Mouse (Mus musculus) pancreas, adult 10 weeks (tissue): ENCODE measurements around the gene Xlr4b. TPM values are rescaled to one million over a fixed set of nuclear protein-coding genes. Genes with fewer than 3 reads are reported as not detected.

Source experiments
- polyA plus RNA-seq: library from polyadenylated mRNA; stranded (reverse); fragments of 350-450 nt; fragmentation: Illumina TruSeq; extraction: RNeasy Lipid Tissue Mini Kit (QIAGEN cat#74804); gene quantifications from one replicate; pipeline ENCODE4 v1.2.3, GENCODE M21; 2015; ENCODE audit warnings: low read depth, low replicate concordance; ENCODE audit not compliant: insufficient read depth

Gene Xlr4b
- not detected for polyA plus RNA-seq

GRCm38 (mm10) chrX:73213819-73214564 lies at the start of gene Xlr4b:
Gene Xlr4b (plus strand): TSS chrX:73214333.

GRCm38 (mm10) chrX:73176889-73177288 lies 37.2 kb upstream of the Xlr4b start, which contains the start of gene Spin2d:
Gene Spin2d (minus strand): TSS chrX:73176989.

GRCm38 (mm10) chrX:73191934-73192333 lies 22.2 kb upstream of the Xlr4b start, which contains the start of gene Xlr3b:
Gene Xlr3b (plus strand): TSS chrX:73192207.

GRCm38 (mm10) chrX:73227914-73228605 lies 13.9 kb downstream of the Xlr4b start, which contains the start of gene F8a:
Gene F8a (plus strand): TSS chrX:73228291.

GRCm38 (mm10) chrX:73242821-73243325 lies 28.7 kb downstream of the Xlr4b start, which contains the start of gene Xlr4c:
Gene Xlr4c (minus strand): TSS chrX:73243130.

GRCm38 (mm10) chrX:73265270-73265669 lies 51.1 kb downstream of the Xlr4b start, which contains the start of gene Xlr3c:
Gene Xlr3c (minus strand): TSS chrX:73265390.

Other genes with a start within 250 kb of the Xlr4b start
- gene Zfp185, start 227.0 kb upstream of the Xlr4b start, polyA plus RNA-seq: 4.1 TPM
- not detected for gene Pnma5, start 177.2 kb upstream of the Xlr4b start, polyA plus RNA-seq
- gene Pnma3, start 149.5 kb upstream of the Xlr4b start, polyA plus RNA-seq: not detected
- 1.0 TPM for gene Xlr4a, start 131.9 kb upstream of the Xlr4b start, polyA plus RNA-seq
- gene Xlr3a, start 117.2 kb upstream of the Xlr4b start, polyA plus RNA-seq: 4.9 TPM
- gene Gm14685, start 97.3 kb upstream of the Xlr4b start, polyA plus RNA-seq: not detected
- gene Xlr5b, start 65.5 kb upstream of the Xlr4b start, polyA plus RNA-seq: not detected
- gene DXBay18, start 64.9 kb upstream of the Xlr4b start, polyA plus RNA-seq: not detected
- gene Spin2d, start 37.3 kb upstream of the Xlr4b start, polyA plus RNA-seq: not detected
- 1.0 TPM for gene Xlr3b, start 22.1 kb upstream of the Xlr4b start, polyA plus RNA-seq
- gene F8a, start 14.0 kb downstream of the Xlr4b start, polyA plus RNA-seq: 3.2 TPM
- gene Xlr4c, start 28.8 kb downstream of the Xlr4b start, polyA plus RNA-seq: not detected
- not detected for gene Xlr3c, start 51.1 kb downstream of the Xlr4b start, polyA plus RNA-seq
- not detected for gene Xlr5a, start 78.6 kb downstream of the Xlr4b start, polyA plus RNA-seq
- not detected for gene Xlr5c, start 78.6 kb downstream of the Xlr4b start, polyA plus RNA-seq
- not detected for gene Gm45015, start 122.5 kb downstream of the Xlr4b start, polyA plus RNA-seq
- gene Zfp275, start 128.3 kb downstream of the Xlr4b start, polyA plus RNA-seq: 3.6 TPM
- not detected for gene Gm18336, start 184.4 kb downstream of the Xlr4b start, polyA plus RNA-seq
- gene Zfp92, start 196.8 kb downstream of the Xlr4b start, polyA plus RNA-seq: 0.31 TPM
- gene Trex2, start 221.0 kb downstream of the Xlr4b start, polyA plus RNA-seq: not detected
- gene Haus7, start 244.7 kb downstream of the Xlr4b start, polyA plus RNA-seq: 18.6 TPM